Mouse (Mus musculus) left cerebral cortex, postnatal 10 days (tissue): ENCODE results near the gene Oas1a. TPM values are rescaled to one million over a fixed set of nuclear protein-coding genes. Genes with fewer than 3 reads are reported as not detected.

Experiments used
- DNase-seq, 2 experiments: peaks; one replicate each; pipeline ENCODE4 v3.0.0; 2021 to 2022; ENCODE audit warnings: low spot score in 2 of 2, mixed read lengths in 1 of 2; ENCODE audit errors: extremely low spot score in 1 of 2
- intact Hi-C: fragments of 180-260 bp; cut with DNase I; formaldehyde crosslinking; loops from one replicate; pipeline ENCODE4 v1.15.1; 2025
- microRNA-seq: library from miRNA; unstranded; fragments of <30 nt; microRNA quantifications from one replicate; pipeline ENCODE4 v1.2.0, GENCODE M21; 2022
- total RNA-seq, 2 experiments: library from RNA; stranded (reverse); gene quantifications; 2 replicates each; pipeline ENCODE4 v1.2.3; 2021

Gene Oas1a
- total RNA-seq, 2 experiments from 2014 or later, result 0.18 TPM; not detected in 1

GRCm38 (mm10) chr5:120865336-120865860 is 41.9 kb downstream of the Oas1a start:
- intact Hi-C loops, result loop anchor here (5.0 kb wide), 1 partner anchor 37 kb away; no protein-coding TSS in a partner anchor
- DNase-seq, result no peak

- DNase-seq, result no peak
- intact Hi-C loops, result no loop called here
Measured at GRCm38 (mm10) chr5:120861121-120861520, 46.2 kb downstream of the Oas1a start, which contains the start of gene Oas1h. Gene Oas1h, plus strand, starts transcription at chr5:120861421.

GRCm38 (mm10) chr5:120859241-120859640 is 48.1 kb downstream of the Oas1a start:
- intact Hi-C loops, result no loop called here

GRCm38 (mm10) chr5:120849601-120850136 is 57.7 kb downstream of the Oas1a start:
- no peak for DNase-seq
- intact Hi-C loops, result no loop called here

More at GRCm38 (mm10) chr5:120859241-120859640, 48.1 kb downstream of the Oas1a start:
- DNase-seq, result no peak

- intact Hi-C loops, result no loop called here
- DNase-seq, result no peak
Measured at GRCm38 (mm10) chr5:120847067-120847466, 60.3 kb downstream of the Oas1a start, which contains the start of gene Oas1f. Gene Oas1f, plus strand, starts transcription at chr5:120847367.

Small RNA genes within 50 kb of the gene (microRNA-seq; reads per million reads assigned to microRNA genes)
- not detected for gene Gm22907

Other genes with a start within 250 kb of the Oas1a start
- 10 to 100 TPM; 84.4 to 90.4 TPM for gene Dtx1, start 195.6 kb downstream of the Oas1a start, total RNA-seq
- under 1 TPM in 1 of 2 experiments, not detected in 1; 0.28 TPM for gene Oas2, start 157.7 kb downstream of the Oas1a start, total RNA-seq
- under 1 TPM in 1 of 2 experiments, not detected in 1; 0.06 TPM for gene Oas3, start 129.9 kb downstream of the Oas1a start, total RNA-seq
- not detected for gene Oas1e, start 112.0 kb downstream of the Oas1a start, total RNA-seq
- 1 to 10 TPM; 1.1 TPM for gene Oas1c, start 95.0 kb downstream of the Oas1a start, total RNA-seq
- not detected for gene Oas1f, start 60.2 kb downstream of the Oas1a start, total RNA-seq
- gene Oas1h, start 46.1 kb downstream of the Oas1a start, total RNA-seq, result not detected
- not detected for gene Oas1g, start 19.9 kb downstream of the Oas1a start, total RNA-seq
- not detected for gene Oas1d, start 7.0 kb upstream of the Oas1a start, total RNA-seq
- gene Rph3a, start 102.6 kb upstream of the Oas1a start, total RNA-seq, result 100 to 1,000 TPM; 188 to 210 TPM